Mouse (Mus musculus) lung, postnatal 14 days (tissue): ENCODE measurements around the gene Gm5930.
"Not testable (repeated sequence)": the region's sequence is repeated elsewhere in the genome, so short reads cannot be mapped to it uniquely, and the experiment has no call there.

Experiments
- DNase-seq: peaks from one replicate; pipeline ENCODE4 v3.0.0; 2021

Gene Gm5930

DNA sequence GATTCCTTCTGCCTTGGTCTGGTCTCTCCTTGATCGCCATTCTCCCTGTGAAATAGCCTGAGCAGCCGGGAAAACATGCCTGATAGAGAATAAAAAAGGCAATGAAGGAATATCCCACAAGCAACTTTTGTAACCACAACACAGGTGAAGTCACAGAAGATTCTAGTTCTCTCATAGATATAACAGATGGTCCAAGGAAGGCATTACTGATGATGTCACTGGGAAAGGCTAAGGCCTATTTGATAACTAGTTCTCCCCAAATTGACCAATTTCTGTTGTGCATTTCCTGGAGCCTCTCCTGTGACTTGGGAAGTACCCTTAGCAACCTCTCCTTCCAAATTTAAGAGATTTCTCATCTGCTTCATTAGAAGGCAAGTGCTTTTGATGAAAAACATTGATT, at the start of gene Gm5930:
Gm5930 (minus strand) TSS at position 101 of the 400 bp plus-strand sequence.
- DNase-seq = not testable (repeated sequence)

DNA sequence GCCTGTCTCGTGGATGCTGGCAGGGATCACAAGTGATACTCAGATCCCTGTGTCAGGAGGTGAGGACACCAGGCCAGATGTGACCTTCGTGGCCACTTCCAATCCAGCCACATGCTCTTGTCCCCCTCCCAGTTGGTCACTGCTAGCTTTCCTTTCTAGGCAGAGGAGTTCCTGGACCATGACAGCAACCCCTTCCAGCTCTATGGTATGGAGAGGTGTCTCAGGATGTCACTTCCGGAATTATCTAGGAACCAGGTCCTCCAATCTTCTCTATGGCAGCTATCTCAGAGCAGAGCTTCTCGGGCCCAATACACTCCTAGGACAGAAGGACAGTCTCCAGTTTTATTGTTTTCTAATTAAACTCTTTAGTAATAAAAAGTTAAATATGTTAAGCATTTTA, 45.8 kb upstream of the Gm5930 start:
- not testable (repeated sequence) for DNase-seq

DNA sequence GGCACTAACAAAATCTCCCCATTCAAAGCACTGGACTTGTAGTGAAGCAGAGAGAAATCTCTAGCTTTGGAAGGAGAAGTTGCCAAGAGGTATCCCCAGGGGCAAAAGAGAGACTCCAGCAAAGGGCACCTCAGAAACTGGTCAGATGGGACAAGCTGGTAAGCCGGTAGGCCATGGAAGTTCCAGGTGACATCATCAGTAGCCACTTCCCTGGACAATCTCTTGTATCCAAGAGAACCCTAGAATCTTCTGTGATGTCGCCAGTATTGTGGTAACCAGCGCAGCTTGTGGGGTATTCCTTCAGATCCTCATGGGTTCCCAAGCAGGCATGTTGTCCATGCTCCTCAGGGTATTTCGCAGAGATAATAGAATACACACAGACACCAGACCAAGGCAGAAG, 26.7 kb upstream of the Gm5930 start, which contains the start of gene Gm8229:
Gm8229 (plus strand) TSS at position 301 of the 400 bp plus-strand sequence.
- not testable (repeated sequence) for DNase-seq

DNA sequence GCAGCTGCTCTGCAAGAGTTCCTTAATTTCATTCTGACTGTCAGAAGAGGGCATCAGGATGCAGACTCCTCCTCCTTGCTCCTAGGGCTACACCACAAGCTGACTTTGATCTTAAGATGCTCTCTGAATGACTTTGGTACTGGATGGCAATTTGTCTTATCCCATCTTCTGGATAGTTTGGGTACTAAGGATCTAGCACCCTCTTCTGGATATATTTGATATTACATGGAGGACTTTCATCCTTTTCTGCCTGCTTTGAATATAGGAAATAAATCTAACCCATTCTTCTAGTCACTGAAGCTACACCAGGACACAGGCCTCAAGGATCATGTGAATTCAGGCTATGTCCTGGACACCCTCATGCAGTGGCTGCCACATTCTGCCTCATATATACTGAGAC, 23.9 kb upstream of the Gm5930 start:
- DNase-seq = not testable (repeated sequence)

DNA sequence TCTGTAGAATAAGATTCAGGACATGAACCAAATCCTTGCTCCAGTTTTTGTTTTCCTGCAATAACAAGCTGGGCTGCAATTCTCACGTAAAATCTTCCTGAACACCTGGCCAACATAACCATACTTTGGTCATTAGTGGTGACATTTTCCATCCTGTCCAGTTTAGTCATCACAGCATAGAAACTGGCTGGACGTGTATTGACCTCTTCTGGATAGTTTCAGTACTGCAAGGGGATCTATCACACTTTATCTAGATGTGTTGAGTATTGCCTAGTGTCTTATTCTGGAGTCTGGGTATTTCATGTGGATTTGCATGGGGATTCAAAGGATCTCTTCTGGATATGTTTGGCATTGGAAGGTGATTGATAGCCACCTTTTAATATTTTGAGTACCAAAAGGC, 23.0 kb upstream of the Gm5930 start:
- not testable (repeated sequence) for DNase-seq

DNA sequence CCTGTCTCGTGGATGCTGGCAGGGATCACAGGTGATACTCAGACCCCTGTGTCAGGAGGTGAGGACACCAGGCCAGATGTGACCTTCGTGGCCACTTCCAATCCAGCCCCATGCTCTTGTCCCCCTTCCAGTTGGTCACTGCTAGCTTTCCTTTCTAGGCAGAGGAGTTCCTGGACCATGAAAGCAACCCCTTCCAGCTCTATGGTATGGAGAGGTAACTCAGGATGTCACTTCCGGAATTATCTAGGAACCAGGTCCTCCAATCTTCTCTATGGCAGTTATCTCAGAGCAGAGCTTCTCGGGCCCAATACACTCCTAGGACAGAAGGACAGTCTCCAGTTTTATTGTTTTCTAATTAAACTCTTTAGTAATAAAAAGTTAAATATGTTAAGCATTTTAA, 26.3 kb downstream of the Gm5930 start:
- not testable (repeated sequence) for DNase-seq

DNA sequence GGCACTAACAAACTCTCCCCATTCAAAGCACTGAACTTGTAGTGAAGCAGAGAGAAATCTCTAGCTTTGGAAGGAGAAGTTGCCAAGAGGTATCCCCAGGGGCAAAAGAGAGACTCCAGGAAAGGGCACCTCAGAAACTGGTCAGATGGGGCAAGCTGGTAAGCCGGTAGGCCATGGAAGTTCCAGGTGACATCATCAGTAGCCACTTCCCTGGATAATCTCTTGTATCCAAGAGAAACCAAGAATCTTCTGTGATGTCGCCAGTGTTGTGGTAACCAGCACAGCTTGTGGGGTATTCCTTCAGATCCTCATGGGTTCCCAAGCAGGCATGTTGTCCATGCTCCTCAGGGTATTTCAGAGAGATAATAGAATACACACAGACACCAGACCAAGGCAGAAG, 53.1 kb downstream of the Gm5930 start, which contains the start of gene Gm8220:
Gm8220 (plus strand) TSS at position 301 of the 400 bp plus-strand sequence.
- DNase-seq = not testable (repeated sequence)
